Mouse (Mus musculus): ENCODE results near the gene Adamts12.

- TF ChIP-seq CHD2 (IDR thresholded peaks at IDR 0.05; ENCODE audit: low read depth, low read length), result no peak
- TF ChIP-seq MAFK (IDR thresholded peaks at IDR 0.05; ENCODE audit: insufficient read depth, low read depth, low read length), result no peak
- TF ChIP-seq ZNF384 (IDR thresholded peaks at IDR 0.05; ENCODE audit: low read depth, low read length), result no peak
- no peak for TF ChIP-seq HCFC1 (IDR thresholded peaks at IDR 0.05; ENCODE audit: borderline replicate concordance, insufficient read depth, low read length)
- TF ChIP-seq ZC3H11A (IDR thresholded peaks at IDR 0.05; ENCODE audit: borderline replicate concordance, low read depth, low read length), result no peak
These were observed 300.2 kb downstream of the Adamts12 start for GRCm38 (mm10) chr15:11364795-11365194.
